Mouse (Mus musculus) thymus, postnatal 4 days (tissue): ENCODE measurements at regions not wholly inside any gene's neighbourhood (a gene's known extent, or its start where the extent isn't known, plus 50 kb on each side); places are given as distances from the start of the nearest gene placed in this dataset.

Source experiments
- DNase-seq: peaks from one replicate; pipeline ENCODE4 v3.0.0; 2021

GRCm38 (mm10) chr6:59556668-59557310 lies 130.7 kb upstream of the Gprin3 start:
- no peak for DNase-seq

- DNase-seq: no peak
These were observed 110.9 kb upstream of the Gprin3 start for GRCm38 (mm10) chr6:59537025-59537424.

GRCm38 (mm10) chr6:59524940-59525265 lies 98.8 kb upstream of the Gprin3 start:
- DNase-seq: no peak

GRCm38 (mm10) chr6:59524095-59524939 lies 98.2 kb upstream of the Gprin3 start:
- DNase-seq: no peak

GRCm38 (mm10) chr6:59522960-59523359 lies 96.9 kb upstream of the Gprin3 start:
- no peak for DNase-seq

- DNase-seq: no peak
These were observed 74.7 kb upstream of the Gprin3 start for GRCm38 (mm10) chr6:59500818-59501217.

GRCm38 (mm10) chr6:59498800-59499199 lies 72.7 kb upstream of the Gprin3 start:
- DNase-seq: no peak

- peak; percentile 80 for DNase-seq
These were observed 72.0 kb upstream of the Gprin3 start for GRCm38 (mm10) chr6:59498079-59498478.

- DNase-seq: no peak
These were observed 63.0 kb upstream of the Gprin3 start for GRCm38 (mm10) chr6:59489001-59489575.

- no peak for DNase-seq
These were observed 62.3 kb upstream of the Gprin3 start for GRCm38 (mm10) chr6:59488386-59488785.

- no peak for DNase-seq
These were observed 57.9 kb upstream of the Gprin3 start for GRCm38 (mm10) chr6:59484004-59484403.

GRCm38 (mm10) chr6:59483587-59483986 lies 57.5 kb upstream of the Gprin3 start:
- DNase-seq: peak; percentile 65
